In genomic region chr4:131685544-131685943, GRCm38 (mm10) we compare ENCODE assay signal across 19 mouse cellular contexts.
"Had no signal": no experiment of that assay in that cellular context is flagged by ENCODE, and none has a peak within 500 bp of the region (broad histone marks: within the 10 kb centered on the region; RNA-seq: fewer than 3 reads in every experiment).

No protein-coding gene starts in this region.

- H3K9ac ChIP-seq: lung, embryonic 14.5 days; midbrain, embryonic 12.5 days; neural tube, embryonic 13.5 days; neural tube, embryonic 15.5 days had no signal

- ATAC-seq: midbrain, embryonic 16.5 days had no signal

- DNase-seq: lung, adult 18-20 months; lung, embryonic 14.5 days; lung, postnatal 14 days; lung, postnatal 36 days; midbrain, embryonic 14.5 days; retina, postnatal 1 day; right cerebral cortex, adult 18-20 months; right cerebral cortex, postnatal 25 days; right cerebral cortex, postnatal 4 days; spleen, adult 18-20 months; thymus, adult 2 months; thymus, postnatal 25 days; thymus, postnatal 4 days had no signal

- H3K36me3 ChIP-seq: midbrain, embryonic 10.5 days; midbrain, embryonic 12.5 days; neural tube, embryonic 13.5 days; neural tube, embryonic 15.5 days had no signal

- H3K4me1 ChIP-seq: midbrain, embryonic 10.5 days; midbrain, embryonic 12.5 days; neural tube, embryonic 13.5 days; neural tube, embryonic 15.5 days had no signal

- H3K4me3 ChIP-seq: midbrain, embryonic 10.5 days; midbrain, embryonic 12.5 days; myocyte; neural tube, embryonic 13.5 days; neural tube, embryonic 15.5 days had no signal

- H3K27me3 ChIP-seq: midbrain, embryonic 12.5 days; neural tube, embryonic 13.5 days; neural tube, embryonic 15.5 days had no signal

- H3K27ac ChIP-seq: midbrain, embryonic 10.5 days; midbrain, embryonic 12.5 days; neural tube, embryonic 13.5 days; neural tube, embryonic 15.5 days had no signal

- H3K4me2 ChIP-seq: lung, embryonic 14.5 days; midbrain, embryonic 12.5 days; neural tube, embryonic 13.5 days; neural tube, embryonic 15.5 days had no signal

- H3K9me3 ChIP-seq: midbrain, embryonic 12.5 days; neural tube, embryonic 13.5 days; neural tube, embryonic 15.5 days had no signal
